Mouse (Mus musculus): ENCODE measurements around the gene B4galnt1. TPM values are rescaled to one million over a fixed set of nuclear protein-coding genes. Genes with fewer than 3 reads are reported as not detected.
"Not testable (repeated sequence)": the region's sequence is repeated elsewhere in the genome, so short reads cannot be mapped to it uniquely, and the experiment has no call there.

Gene B4galnt1
- polyA plus RNA-seq, 1 experiment: 76.1 TPM

DNA sequence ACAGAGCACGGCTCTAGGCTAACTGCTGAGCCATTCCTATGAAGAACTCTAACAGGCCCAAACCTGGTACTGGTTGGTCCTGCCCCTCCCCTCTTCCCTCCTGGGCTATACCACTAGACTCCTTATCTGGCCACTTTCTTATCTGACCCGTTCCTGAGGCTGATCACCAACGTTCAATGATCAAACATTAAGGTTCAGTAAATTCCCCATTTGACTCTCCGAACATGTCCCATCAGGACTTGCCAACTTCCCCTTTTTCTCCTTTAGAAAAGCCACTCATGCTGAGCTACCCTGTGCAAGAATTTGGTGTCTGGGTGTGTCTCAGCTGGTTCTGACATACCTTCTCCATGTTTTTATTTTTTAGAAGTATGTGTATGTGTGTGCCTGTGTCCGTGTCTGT lies 38.4 kb upstream of the B4galnt1 start:
- no peak overlapping the region for H3K4me3 ChIP-seq (replicated peaks)
- TF ChIP-seq GATA1 (IDR thresholded peaks at IDR 0.05; ENCODE audit: borderline replicate concordance, low read length) (no peak), FLI1 (IDR thresholded peaks at IDR 0.05; ENCODE audit: low read length) (no peak)

GRCm38 (mm10) chr10:127127711-127128279 lies 37.2 kb upstream of the B4galnt1 start:
- no peak overlapping the region for H3K4me3 ChIP-seq (replicated peaks)
- TF ChIP-seq GATA1 (IDR thresholded peaks at IDR 0.05; ENCODE audit: borderline replicate concordance, low read length): no peak
- no peak for TF ChIP-seq FLI1 (IDR thresholded peaks at IDR 0.05; ENCODE audit: low read length)
- H3K27me3 ChIP-seq (replicated peaks): no peaks in the 10 kb centered on the region
- H3K36me3 ChIP-seq (replicated peaks; ENCODE audit: low read length): no peaks in the 10 kb centered on the region
- H3K9me3 ChIP-seq: no peaks in the 10 kb centered on the region
- H3K4me1 ChIP-seq: peaks cover 82% of the 10 kb centered on the region

More for the DNA sequence above, 38.4 kb upstream of the B4galnt1 start:
- Histone ChIP-seq H3K4me1 (peaks cover 83% of the 10 kb centered on the region), H3K36me3 (replicated peaks; ENCODE audit: low read length) (no peaks in the 10 kb centered on the region), H3K9me3 (no peaks in the 10 kb centered on the region), H3K27me3 (replicated peaks) (no peaks in the 10 kb centered on the region)

DNA sequence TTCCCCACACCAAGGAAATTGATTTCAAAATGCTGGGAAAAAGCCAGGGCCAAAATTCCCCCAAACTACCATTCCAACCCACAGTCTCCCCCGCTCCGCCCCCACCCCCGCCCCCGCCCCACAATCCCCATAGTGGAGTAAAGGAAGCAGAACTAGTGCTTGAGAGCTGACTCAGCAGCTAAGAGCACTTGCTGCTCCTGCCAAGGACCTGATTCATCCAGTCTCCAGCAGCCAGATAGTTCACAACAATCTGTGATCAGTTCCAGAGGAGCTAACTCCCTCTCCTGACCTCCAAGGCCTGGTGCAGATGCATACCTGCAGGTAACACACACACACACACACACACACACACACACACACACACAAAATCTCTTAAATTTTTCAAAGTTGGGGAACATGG lies 35.6 kb upstream of the B4galnt1 start:
- Histone ChIP-seq H3K36me3 (replicated peaks; ENCODE audit: low read length) (no peaks in the 10 kb centered on the region), H3K4me3 (replicated peaks) (peak overlapping the region; percentile 46), H3K4me1 (peaks cover 73% of the 10 kb centered on the region), H3K9me3 (no peaks in the 10 kb centered on the region), H3K27me3 (replicated peaks) (no peaks in the 10 kb centered on the region)
- TF ChIP-seq FLI1 (IDR thresholded peaks at IDR 0.05; ENCODE audit: low read length): no peak
- no peak for TF ChIP-seq GATA1 (IDR thresholded peaks at IDR 0.05; ENCODE audit: borderline replicate concordance, low read length)

DNA sequence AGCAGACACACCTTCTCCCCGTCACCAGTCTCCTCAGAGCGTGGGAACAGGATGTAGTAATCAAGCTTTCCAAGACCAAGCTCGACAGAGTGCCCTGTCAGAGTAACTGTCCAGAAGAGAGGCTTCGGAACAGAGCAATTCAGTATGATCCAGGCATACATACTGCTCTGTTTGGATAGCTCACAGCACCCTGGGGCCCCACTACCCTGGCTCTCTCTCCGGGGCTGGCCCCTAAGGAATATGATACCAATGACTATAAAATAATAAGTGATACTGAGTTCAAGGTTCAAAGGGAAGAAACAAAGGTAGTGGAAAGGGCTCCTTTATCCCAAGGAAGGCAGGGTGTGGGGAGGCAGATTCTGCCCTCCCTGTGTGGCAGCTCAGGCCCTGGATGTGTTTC lies 32.6 kb upstream of the B4galnt1 start:
- Histone ChIP-seq H3K27me3 (replicated peaks) (no peaks in the 10 kb centered on the region), H3K4me1 (peaks cover 68% of the 10 kb centered on the region), H3K4me3 (replicated peaks) (no peak overlapping the region), H3K36me3 (replicated peaks; ENCODE audit: low read length) (no peaks in the 10 kb centered on the region), H3K9me3 (no peaks in the 10 kb centered on the region)
- TF ChIP-seq GATA1 (IDR thresholded peaks at IDR 0.05; ENCODE audit: borderline replicate concordance, low read length): no peak
- no peak for TF ChIP-seq FLI1 (IDR thresholded peaks at IDR 0.05; ENCODE audit: low read length)

DNA sequence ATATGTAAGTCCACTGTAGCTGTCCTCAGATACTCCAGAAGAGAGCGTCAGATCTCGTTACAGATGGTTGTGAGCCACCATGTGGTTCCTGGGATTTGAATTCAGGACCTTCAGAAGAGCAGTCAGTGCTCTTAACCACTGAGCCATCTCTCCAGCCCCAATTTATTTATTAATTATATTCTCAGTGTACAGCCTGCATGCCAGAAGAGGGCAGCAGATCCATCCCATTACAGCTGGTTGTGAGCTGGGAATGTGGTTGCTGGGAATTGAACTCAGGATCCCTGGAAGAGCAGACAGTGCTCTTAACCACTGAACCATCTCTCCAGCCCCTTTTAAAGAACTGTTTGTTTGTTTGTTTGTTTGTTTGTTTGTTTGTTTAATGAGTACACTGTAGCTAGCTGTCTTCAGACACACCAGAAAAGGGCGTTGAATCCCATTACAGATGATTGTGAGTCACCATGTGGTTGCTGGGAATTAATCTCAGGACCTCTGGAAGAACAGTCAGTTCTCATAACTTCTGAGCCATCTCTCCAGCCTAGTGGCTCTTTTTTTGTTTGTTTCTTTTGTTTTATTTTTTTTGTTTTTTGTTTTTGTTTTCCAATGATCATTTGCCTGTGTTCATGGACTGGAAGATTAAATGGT lies 30.5 kb upstream of the B4galnt1 start:
- not testable (repeated sequence) for H3K36me3 ChIP-seq (replicated peaks; ENCODE audit: low read length); H3K9me3 ChIP-seq; H3K4me3 ChIP-seq (replicated peaks); H3K27me3 ChIP-seq (replicated peaks)
- peaks cover 51% of the 10 kb centered on the region for H3K4me1 ChIP-seq

DNA sequence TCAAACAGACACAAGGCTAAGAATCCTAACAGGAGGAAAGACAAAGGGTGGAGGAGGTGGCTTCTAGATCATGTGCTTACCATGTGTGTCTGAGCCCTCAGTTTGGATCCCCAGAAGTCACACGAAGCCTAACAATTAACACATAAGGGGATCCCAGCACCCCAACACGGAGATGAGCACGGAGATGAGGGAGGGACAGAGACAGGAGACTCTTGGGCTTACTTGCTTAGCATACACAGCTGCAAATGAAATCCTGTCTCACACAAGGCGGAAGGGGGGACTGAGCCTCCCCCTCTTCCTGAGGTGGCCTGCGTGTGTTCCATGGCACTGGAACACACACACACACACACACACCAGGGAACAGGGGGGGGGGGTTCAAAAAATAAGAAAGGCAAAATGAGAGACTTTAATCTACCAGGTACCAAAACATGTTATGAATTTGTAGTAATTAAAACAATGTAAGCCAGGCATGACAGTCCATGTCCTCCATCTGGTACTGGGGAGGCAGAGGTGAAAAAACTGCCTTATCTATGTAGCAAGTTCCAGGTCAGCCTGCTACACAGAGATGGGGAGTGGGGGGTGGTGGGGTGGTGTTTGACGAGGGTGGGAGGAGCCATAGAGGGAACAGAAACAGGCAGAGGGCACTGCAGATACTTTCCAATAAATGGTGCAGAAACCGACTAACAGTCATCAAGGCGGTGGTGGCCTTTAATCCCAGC lies 29.7 kb upstream of the B4galnt1 start:
- peaks cover 48% of the 10 kb centered on the region for H3K4me1 ChIP-seq
- TF ChIP-seq GATA1 (IDR thresholded peaks at IDR 0.05; ENCODE audit: borderline replicate concordance, low read length): no peak
- no peak for TF ChIP-seq FLI1 (IDR thresholded peaks at IDR 0.05; ENCODE audit: low read length)
- H3K27me3 ChIP-seq (replicated peaks): no peaks in the 10 kb centered on the region
- no peaks in the 10 kb centered on the region for H3K9me3 ChIP-seq
- no peaks in the 10 kb centered on the region for H3K36me3 ChIP-seq (replicated peaks; ENCODE audit: low read length)
- H3K4me3 ChIP-seq (replicated peaks): no peak overlapping the region

DNA sequence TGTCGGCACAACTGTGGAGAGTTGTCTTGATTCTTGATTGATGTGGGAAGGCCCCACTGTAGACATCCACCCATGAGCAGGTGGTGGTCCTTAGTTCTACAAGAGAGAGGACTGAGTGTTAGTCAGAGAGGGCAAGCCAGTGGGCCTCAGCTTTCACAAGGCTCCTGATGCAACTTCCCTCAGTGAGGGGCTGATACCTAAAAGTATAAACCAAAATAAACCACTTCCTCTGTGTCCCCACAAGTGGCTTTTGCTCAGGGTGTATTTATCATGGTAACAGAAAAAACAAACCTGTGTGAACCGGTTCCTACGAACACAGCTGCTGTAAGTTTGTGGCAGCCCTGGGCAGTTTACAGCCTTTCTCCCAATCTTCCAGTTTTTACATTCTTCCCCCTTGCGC lies 28.5 kb upstream of the B4galnt1 start:
- TF ChIP-seq FLI1 (IDR thresholded peaks at IDR 0.05; ENCODE audit: low read length) (no peak), GATA1 (IDR thresholded peaks at IDR 0.05; ENCODE audit: borderline replicate concordance, low read length) (no peak)
- H3K9me3 ChIP-seq: no peaks in the 10 kb centered on the region
- peaks cover 45% of the 10 kb centered on the region for H3K4me1 ChIP-seq
- H3K4me3 ChIP-seq (replicated peaks): no peak overlapping the region
- H3K27me3 ChIP-seq (replicated peaks): peaks cover 5% of the 10 kb centered on the region
- no peaks in the 10 kb centered on the region for H3K36me3 ChIP-seq (replicated peaks; ENCODE audit: low read length)

- H3K27me3 ChIP-seq (replicated peaks): peaks cover 11% of the 10 kb centered on the region
- H3K9me3 ChIP-seq: peaks cover 4% of the 10 kb centered on the region; the same call in 1 of the 2 replicates
- no peaks in the 10 kb centered on the region for H3K36me3 ChIP-seq (replicated peaks; ENCODE audit: low read length)
- TF ChIP-seq FLI1 (IDR thresholded peaks at IDR 0.05; ENCODE audit: low read length): no peak
- no peak for TF ChIP-seq GATA1 (IDR thresholded peaks at IDR 0.05; ENCODE audit: borderline replicate concordance, low read length)
- H3K4me3 ChIP-seq (replicated peaks): no peak overlapping the region
- peaks cover 35% of the 10 kb centered on the region for H3K4me1 ChIP-seq
Measured at GRCm38 (mm10) chr10:127137896-127138295, 27.1 kb upstream of the B4galnt1 start.

- Histone ChIP-seq H3K9me3 (peaks cover 8% of the 10 kb centered on the region; the same call in 1 of the 2 replicates), H3K27me3 (replicated peaks) (peaks cover 11% of the 10 kb centered on the region), H3K4me3 (replicated peaks) (no peak overlapping the region), H3K36me3 (replicated peaks; ENCODE audit: low read length) (no peaks in the 10 kb centered on the region), H3K4me1 (peaks cover 34% of the 10 kb centered on the region)
- TF ChIP-seq GATA1 (IDR thresholded peaks at IDR 0.05; ENCODE audit: borderline replicate concordance, low read length) (no peak), FLI1 (IDR thresholded peaks at IDR 0.05; ENCODE audit: low read length) (no peak)
Measured at GRCm38 (mm10) chr10:127138328-127139141, 26.5 kb upstream of the B4galnt1 start.
